Mouse (Mus musculus) bone marrow macrophage, adult 2 months (primary cell): ENCODE results near the gene Shisal1.

Source experiments
- CTCF ChIP-seq: IDR thresholded peaks from 2 replicates; pipeline ENCODE4 v1.5.1; 2012; ENCODE audit warnings: low read depth, mild to moderate bottlenecking, low read length, moderate library complexity
- POLR2A ChIP-seq: IDR thresholded peaks from 2 replicates; pipeline ENCODE4 v1.6.1; 2012; ENCODE audit warnings: mild to moderate bottlenecking, low read depth, low read length, borderline replicate concordance

DNA sequence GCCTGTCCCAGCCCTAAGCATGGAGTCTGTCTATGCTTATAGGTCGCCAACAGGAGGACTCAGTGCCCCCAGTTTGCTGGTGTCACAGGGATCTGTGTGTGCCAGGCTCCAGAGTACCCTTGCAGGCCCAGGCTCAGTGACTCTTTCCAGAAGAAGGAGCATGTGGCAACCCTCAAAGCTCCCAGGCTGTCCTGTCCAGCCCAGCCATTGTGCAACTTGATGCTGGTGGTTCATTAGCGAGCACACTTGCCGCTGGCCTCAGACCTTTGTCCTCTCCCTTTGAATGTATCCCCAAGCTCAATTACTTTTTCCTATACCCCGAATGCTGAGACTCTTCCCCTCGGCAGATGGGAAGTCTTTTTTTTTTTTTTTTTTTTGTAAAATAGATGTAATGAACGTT lies 12.1 kb upstream of the Shisal1 start:
- no peak for TF ChIP-seq POLR2A
- no peak for TF ChIP-seq CTCF
